Mouse (Mus musculus) midbrain, embryonic 15.5 days (tissue): ENCODE data around the gene Slc12a9. TPM values are rescaled to one million over a fixed set of nuclear protein-coding genes. Genes with fewer than 3 reads are reported as not detected.

Source experiments
- ATAC-seq: fragments of 200-750 bp; cut with Nextera tagmentation; replicated peaks from 2 replicates; pipeline ENCODE4 v1.8.0; 2017; ENCODE audit warnings: moderate TSS enrichment
- H3K27ac ChIP-seq: fragments of 300-500 bp; sonication (generic); 2 replicates; pipeline ENCODE4 v1.5.1; 2015; ENCODE audit warnings: mild to moderate bottlenecking, inconsistent platforms
- H3K27me3 ChIP-seq: fragments of 300-500 bp; sonication (generic); replicated peaks from 2 replicates; pipeline ENCODE4 v1.6.1; 2015; ENCODE audit warnings: inconsistent platforms
- H3K36me3 ChIP-seq: fragments of 300-500 bp; sonication (generic); replicated peaks from 2 replicates; pipeline ENCODE4 v1.6.1; 2015; ENCODE audit warnings: inconsistent platforms
- H3K4me1 ChIP-seq: fragments of 300-500 bp; sonication (generic); 2 replicates; pipeline ENCODE4 v1.6.1; 2015; ENCODE audit warnings: inconsistent platforms
- H3K4me2 ChIP-seq: fragments of 300-500 bp; sonication (generic); 2 replicates; pipeline ENCODE4 v1.6.1; 2015; ENCODE audit warnings: inconsistent platforms, mild to moderate bottlenecking, moderate library complexity
- H3K4me3 ChIP-seq: fragments of 300-500 bp; sonication (generic); 2 replicates; pipeline ENCODE4 v1.5.1; 2015; ENCODE audit warnings: mild to moderate bottlenecking, inconsistent platforms
- H3K9ac ChIP-seq: fragments of 300-500 bp; sonication (generic); 2 replicates; pipeline ENCODE4 v1.6.1; 2015; ENCODE audit warnings: mild to moderate bottlenecking, inconsistent platforms
- H3K9me3 ChIP-seq: fragments of 300-500 bp; sonication (generic); 2 replicates; pipeline ENCODE4 v1.6.1; 2016; ENCODE audit warnings: inconsistent platforms
- WGBS: fragments of 180-500 bp; shearing (Covaris S2); methylation state at CpG from one replicate; pipeline ENCODE4 v1.1.7; 2015; ENCODE audit warnings: mixed read lengths; 5-methylcytosine and 5-hydroxymethylcytosine counted together
- polyA plus RNA-seq: library from polyadenylated mRNA; unstranded; fragments of >200 nt; fragmentation: Nextera tagmentation; extraction: Ambion mirVana; gene quantifications from 2 replicates; pipeline ENCODE4 v1.2.1, GENCODE M21; 2015

The Slc12a9 gene
- polyA plus RNA-seq, 1 experiment from 2014 or later: 29.5 TPM

GRCm38 (mm10) chr5:137320996-137321395, 12.4 kb downstream of the Slc12a9 start:
- Histone ChIP-seq H3K36me3 (peaks cover 21% of the 10 kb centered on the region), H3K4me1 (no peaks in the 10 kb centered on the region), H3K27ac (no peak overlapping the region), H3K9ac (no peak overlapping the region), H3K27me3 (no peaks in the 10 kb centered on the region), H3K4me2 (no peak overlapping the region), H3K4me3 (no peak overlapping the region), H3K9me3 (no peaks in the 10 kb centered on the region)
- ATAC-seq: no peak
- 87% methylated on average over 3 of the region's 3 CpGs for WGBS

GRCm38 (mm10) chr5:137318570-137318969, 14.8 kb downstream of the Slc12a9 start:
- Histone ChIP-seq H3K4me2 (no peak overlapping the region), H3K4me3 (no peak overlapping the region), H3K9ac (no peak overlapping the region), H3K36me3 (peaks cover 15% of the 10 kb centered on the region), H3K27me3 (no peaks in the 10 kb centered on the region), H3K9me3 (no peaks in the 10 kb centered on the region), H3K27ac (no peak overlapping the region), H3K4me1 (peaks cover 18% of the 10 kb centered on the region)
- 97% methylated on average over 1 of the region's 1 CpGs for WGBS
- ATAC-seq: no peak

GRCm38 (mm10) chr5:137317361-137317760, 16.0 kb downstream of the Slc12a9 start:
- Histone ChIP-seq H3K4me2 (no peak overlapping the region), H3K9me3 (no peaks in the 10 kb centered on the region), H3K9ac (no peak overlapping the region), H3K36me3 (peaks cover 15% of the 10 kb centered on the region), H3K27me3 (no peaks in the 10 kb centered on the region), H3K27ac (no peak overlapping the region), H3K4me3 (no peak overlapping the region), H3K4me1 (peaks cover 21% of the 10 kb centered on the region)
- ATAC-seq: no peak
- WGBS: 88% methylated on average over 8 of the region's 8 CpGs

GRCm38 (mm10) chr5:137315084-137315903, 18.1 kb downstream of the Slc12a9 start:
- H3K27ac ChIP-seq: no peak overlapping the region
- ATAC-seq: no peak
- H3K27me3 ChIP-seq: no peaks in the 10 kb centered on the region
- H3K9me3 ChIP-seq: no peaks in the 10 kb centered on the region
- WGBS: 33% methylated on average over 30 of the region's 30 CpGs
- peaks cover 21% of the 10 kb centered on the region for H3K4me1 ChIP-seq
- no peak overlapping the region for H3K4me3 ChIP-seq
- no peak overlapping the region for H3K9ac ChIP-seq
- H3K4me2 ChIP-seq: 0 out of 2 replicates have a peak overlapping the region, but pooled peaks have one; percentile 52
- peaks cover 7% of the 10 kb centered on the region for H3K36me3 ChIP-seq

- Histone ChIP-seq H3K27me3 (no peaks in the 10 kb centered on the region), H3K4me2 (peak within 1 kb of the TSS; percentile 52), H3K27ac (peak within 1 kb of the TSS; percentile 65), H3K9ac (peak within 1 kb of the TSS; percentile 48), H3K36me3 (peaks cover 7% of the 10 kb centered on the region), H3K4me3 (peak within 1 kb of the TSS; percentile 36), H3K4me1 (peaks cover 21% of the 10 kb centered on the region), H3K9me3 (no peaks in the 10 kb centered on the region)
- ATAC-seq: peak; percentile 79
- WGBS: 15% methylated on average over 30 of the region's 30 CpGs
Measured at GRCm38 (mm10) chr5:137314193-137315083, 19.0 kb downstream of the Slc12a9 start, which contains the start of gene Trip6. Trip6 (minus strand) TSS chr5:137314404.

GRCm38 (mm10) chr5:137313466-137314192, 19.8 kb downstream of the Slc12a9 start:
- 3% methylated on average over 22 of the region's 22 CpGs for WGBS
- Histone ChIP-seq H3K4me2 (peak overlapping the region; percentile 52), H3K9ac (peak overlapping the region; percentile 48; the same call in 1 of the 2 replicates), H3K27ac (peak overlapping the region; percentile 65), H3K4me1 (peaks cover 21% of the 10 kb centered on the region), H3K27me3 (no peaks in the 10 kb centered on the region), H3K4me3 (peak overlapping the region; percentile 36), H3K9me3 (no peaks in the 10 kb centered on the region), H3K36me3 (peaks cover 5% of the 10 kb centered on the region)
- 0 out of 2 replicates have a peak, but pooled peaks have one; percentile 46 for ATAC-seq

GRCm38 (mm10) chr5:137308356-137308755, 25.0 kb downstream of the Slc12a9 start:
- ATAC-seq: no peak
- 96% methylated on average over 4 of the region's 4 CpGs for WGBS

GRCm38 (mm10) chr5:137307071-137307912, 26.1 kb downstream of the Slc12a9 start, which contains the start of gene Srrt:
Srrt (minus strand) TSS chr5:137307674.
- H3K4me2 ChIP-seq: peak within 1 kb of the TSS; percentile 74
- H3K27ac ChIP-seq: peak within 1 kb of the TSS; percentile 95
- peaks cover 6% of the 10 kb centered on the region; the same call in 1 of the 2 replicates for H3K36me3 ChIP-seq
- no peaks in the 10 kb centered on the region for H3K9me3 ChIP-seq
- 1% methylated on average over 56 of the region's 72 CpGs for WGBS
- peak; percentile 92 for ATAC-seq
- H3K9ac ChIP-seq: peak within 1 kb of the TSS; percentile 96
- peak within 1 kb of the TSS; percentile 83 for H3K4me3 ChIP-seq
- H3K27me3 ChIP-seq: no peaks in the 10 kb centered on the region
- H3K4me1 ChIP-seq: peaks cover 43% of the 10 kb centered on the region

More at GRCm38 (mm10) chr5:137308356-137308755, 25.0 kb downstream of the Slc12a9 start:
- Histone ChIP-seq H3K9me3 (no peaks in the 10 kb centered on the region), H3K4me1 (peaks cover 41% of the 10 kb centered on the region), H3K27ac (peak overlapping the region; percentile 95), H3K36me3 (no peaks in the 10 kb centered on the region; the same call in 1 of the 2 replicates), H3K4me3 (peak overlapping the region; percentile 83; the same call in 1 of the 2 replicates), H3K9ac (no peak overlapping the region), H3K27me3 (no peaks in the 10 kb centered on the region), H3K4me2 (peak overlapping the region; percentile 58)

GRCm38 (mm10) chr5:137306439-137307005, 26.9 kb downstream of the Slc12a9 start:
- H3K4me2 ChIP-seq: peak overlapping the region; percentile 74
- no peak for ATAC-seq
- peaks cover 43% of the 10 kb centered on the region for H3K4me1 ChIP-seq
- peak overlapping the region; percentile 96 for H3K9ac ChIP-seq
- 13% methylated on average over 12 of the region's 12 CpGs for WGBS
- no peaks in the 10 kb centered on the region for H3K9me3 ChIP-seq
- H3K36me3 ChIP-seq: peaks cover 14% of the 10 kb centered on the region; the same call in 1 of the 2 replicates
- H3K27me3 ChIP-seq: no peaks in the 10 kb centered on the region
- peak overlapping the region; percentile 83 for H3K4me3 ChIP-seq
- peak overlapping the region; percentile 95 for H3K27ac ChIP-seq

- Histone ChIP-seq H3K27ac (no peak overlapping the region), H3K9me3 (no peaks in the 10 kb centered on the region), H3K4me3 (peak overlapping the region; percentile 83), H3K9ac (0 out of 2 replicates have a peak overlapping the region, but pooled peaks have one; percentile 8), H3K36me3 (peaks cover 19% of the 10 kb centered on the region), H3K4me2 (peak overlapping the region; percentile 74), H3K27me3 (no peaks in the 10 kb centered on the region), H3K4me1 (peaks cover 43% of the 10 kb centered on the region)
- no peak for ATAC-seq
- WGBS: 66% methylated on average over 3 of the region's 3 CpGs
Measured at GRCm38 (mm10) chr5:137305822-137306221, 27.6 kb downstream of the Slc12a9 start.
